Mouse (Mus musculus): ENCODE data around the gene Tfrc. TPM values are rescaled to one million over a fixed set of nuclear protein-coding genes. Genes with fewer than 3 reads are reported as not detected.
A peak's percentile ranks its signal among the peaks of the same experiment; 100 is the strongest.

Tfrc gene
- polyA plus RNA-seq, 1 experiment: 12.0 TPM

DNA sequence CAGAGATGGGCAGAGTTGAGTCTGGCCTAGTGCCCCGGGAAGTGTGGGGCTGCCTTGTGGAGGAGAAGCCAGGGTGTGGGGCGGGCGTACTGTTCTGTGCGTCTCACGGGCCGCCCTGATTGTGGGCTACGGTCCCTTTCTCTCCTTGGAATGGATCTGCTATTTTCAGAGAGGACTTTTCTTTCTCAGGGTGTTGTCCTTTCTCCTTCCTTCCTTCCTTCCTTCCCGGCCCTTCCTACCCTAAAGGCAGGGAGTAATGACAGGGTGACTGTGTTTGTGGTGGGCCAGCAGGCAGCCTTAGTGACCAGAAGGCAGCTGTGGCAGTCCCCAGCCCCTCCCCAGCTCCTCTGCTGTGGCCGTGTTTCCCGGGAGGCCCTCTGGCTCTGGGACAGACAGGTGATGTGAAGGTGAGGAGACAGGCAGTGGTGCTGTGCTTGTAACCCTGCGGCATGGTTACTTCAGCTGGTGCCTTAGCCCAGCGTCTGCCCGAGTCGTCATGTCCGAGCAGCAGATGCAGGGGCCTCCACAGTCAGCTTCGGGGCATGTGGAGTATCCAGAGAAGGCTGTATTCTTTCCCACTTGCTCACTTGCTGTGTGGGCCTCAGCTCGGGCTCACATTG, 65.5 kb downstream of the Tfrc start:
- WGBS: 82% methylated on average over 17 of the region's 17 CpGs
- peaks cover 10% of the 10 kb centered on the region for H3K4me1 ChIP-seq (ENCODE audit: control insufficient read depth, insufficient read depth, low read length)
- H3K4me3 ChIP-seq (ENCODE audit: insufficient read depth, low read depth, low read length): no peak overlapping the region
- TF ChIP-seq CTCF (conservative IDR thresholded peaks at IDR 0.05; ENCODE audit: insufficient read depth, insufficient read length, low read depth, low read length) (no peak), POLR2A (IDR thresholded peaks at IDR 0.05; ENCODE audit: low read depth, low read length) (no peak)
- no peak for DNase-seq
- H3K36me3 ChIP-seq (ENCODE audit: control insufficient read depth, insufficient read depth, low read length): no peaks in the 10 kb centered on the region
- H3K27ac ChIP-seq (ENCODE audit: insufficient read depth, low read depth, low read length): no peak overlapping the region
- H3K27me3 ChIP-seq (replicated peaks; ENCODE audit: control insufficient read depth, insufficient read depth, low read length): no peaks in the 10 kb centered on the region

DNA sequence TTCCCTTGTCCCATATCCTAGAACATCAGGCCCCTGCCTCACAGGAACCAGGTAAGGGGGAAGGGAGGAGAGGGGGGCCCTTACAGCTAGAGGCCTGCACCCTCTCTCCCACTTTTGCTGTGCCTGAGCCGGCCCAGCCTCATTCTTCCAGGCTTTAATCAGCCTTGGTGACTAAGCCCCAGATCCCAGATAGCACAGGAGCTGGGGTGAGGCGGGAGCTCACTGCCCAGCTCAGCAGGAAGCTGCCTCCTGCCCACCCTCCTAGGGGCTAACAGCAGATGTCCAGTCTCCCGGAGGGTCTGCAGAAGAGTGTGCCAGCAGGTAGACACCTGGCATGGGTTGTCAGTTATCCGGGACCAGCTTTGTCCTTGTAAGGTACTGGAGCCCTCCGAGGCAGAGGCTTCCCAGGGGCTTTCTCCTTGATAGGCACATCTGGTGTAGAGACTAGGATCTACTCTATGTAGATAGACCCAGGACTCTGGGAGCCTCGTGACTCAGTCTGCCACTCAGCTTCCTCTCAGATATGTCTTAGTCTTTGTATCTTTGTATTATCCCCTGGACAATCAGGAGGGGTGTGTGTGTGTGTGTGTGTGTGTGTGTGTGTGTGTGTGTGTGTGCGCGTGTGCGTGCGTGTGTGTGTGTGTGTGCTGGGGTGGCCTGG, 68.5 kb downstream of the Tfrc start:
- no peaks in the 10 kb centered on the region for H3K36me3 ChIP-seq (ENCODE audit: control insufficient read depth, insufficient read depth, low read length)
- DNase-seq: no peak
- no peak overlapping the region for H3K4me3 ChIP-seq (ENCODE audit: insufficient read depth, low read depth, low read length)
- no peak overlapping the region for H3K27ac ChIP-seq (ENCODE audit: insufficient read depth, low read depth, low read length)
- TF ChIP-seq CTCF (conservative IDR thresholded peaks at IDR 0.05; ENCODE audit: insufficient read depth, insufficient read length, low read depth, low read length): no peak
- no peak for TF ChIP-seq POLR2A (IDR thresholded peaks at IDR 0.05; ENCODE audit: low read depth, low read length)
- no peaks in the 10 kb centered on the region for H3K27me3 ChIP-seq (replicated peaks; ENCODE audit: control insufficient read depth, insufficient read depth, low read length)
- WGBS: 85% methylated on average over 10 of the region's 10 CpGs
- peaks cover 10% of the 10 kb centered on the region for H3K4me1 ChIP-seq (ENCODE audit: control insufficient read depth, insufficient read depth, low read length)

DNA sequence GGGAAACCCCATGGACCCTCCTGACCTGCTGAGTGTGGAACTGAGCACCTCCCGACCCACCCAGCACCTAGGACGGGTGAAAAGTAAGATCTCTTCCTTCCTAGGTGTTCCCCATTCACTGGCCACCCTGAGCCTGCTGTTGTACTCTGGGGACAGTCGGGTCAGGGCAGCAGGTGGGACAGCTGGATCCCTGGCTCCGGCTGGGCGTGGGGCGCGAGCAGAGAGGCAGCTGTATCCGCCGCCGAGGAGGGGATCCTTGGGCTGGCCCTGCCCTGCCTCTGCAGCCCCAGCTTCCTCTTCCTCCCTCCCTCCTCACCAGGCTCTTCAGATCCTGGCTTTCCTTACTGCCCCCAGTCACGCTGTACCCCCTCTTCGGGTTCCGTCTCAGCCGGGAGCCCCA, 69.2 kb downstream of the Tfrc start:
- peaks cover 4% of the 10 kb centered on the region for H3K4me1 ChIP-seq (ENCODE audit: control insufficient read depth, insufficient read depth, low read length)
- WGBS: 82% methylated on average over 14 of the region's 14 CpGs
- no peak for TF ChIP-seq CTCF (conservative IDR thresholded peaks at IDR 0.05; ENCODE audit: insufficient read depth, insufficient read length, low read depth, low read length)
- no peak for TF ChIP-seq POLR2A (IDR thresholded peaks at IDR 0.05; ENCODE audit: low read depth, low read length)
- H3K27ac ChIP-seq (ENCODE audit: insufficient read depth, low read depth, low read length): no peak overlapping the region
- no peak for DNase-seq
- H3K27me3 ChIP-seq (replicated peaks; ENCODE audit: control insufficient read depth, insufficient read depth, low read length): no peaks in the 10 kb centered on the region
- H3K36me3 ChIP-seq (ENCODE audit: control insufficient read depth, insufficient read depth, low read length): no peaks in the 10 kb centered on the region
- no peak overlapping the region for H3K4me3 ChIP-seq (ENCODE audit: insufficient read depth, low read depth, low read length)

DNA sequence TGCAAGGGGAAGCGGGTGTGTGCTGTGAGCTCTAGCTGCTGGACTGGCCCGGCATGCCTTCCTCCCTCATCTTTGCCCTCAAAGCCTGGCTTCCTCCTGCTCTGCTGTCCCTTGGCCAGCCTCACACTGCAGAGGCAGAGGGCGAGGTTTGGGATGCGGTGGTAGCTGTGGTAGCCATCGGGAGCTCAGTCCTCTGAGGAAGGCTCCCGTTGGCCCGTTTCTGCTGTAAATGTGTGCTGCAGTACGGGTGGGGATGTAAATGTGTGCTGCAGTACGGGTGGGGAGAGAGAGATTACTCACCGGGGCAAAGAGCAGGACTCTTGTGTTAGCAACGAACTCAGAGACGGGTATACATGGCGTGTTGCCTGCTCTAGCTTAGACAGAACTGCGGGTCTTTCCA, 70.1 kb downstream of the Tfrc start:
- no peaks in the 10 kb centered on the region for H3K4me1 ChIP-seq (ENCODE audit: control insufficient read depth, insufficient read depth, low read length)
- DNase-seq: no peak
- H3K27ac ChIP-seq (ENCODE audit: insufficient read depth, low read depth, low read length): no peak overlapping the region
- 77% methylated on average over 14 of the region's 14 CpGs for WGBS
- no peaks in the 10 kb centered on the region for H3K36me3 ChIP-seq (ENCODE audit: control insufficient read depth, insufficient read depth, low read length)
- no peak for TF ChIP-seq POLR2A (IDR thresholded peaks at IDR 0.05; ENCODE audit: low read depth, low read length)
- no peak overlapping the region for H3K4me3 ChIP-seq (ENCODE audit: insufficient read depth, low read depth, low read length)
- H3K27me3 ChIP-seq (replicated peaks; ENCODE audit: control insufficient read depth, insufficient read depth, low read length): no peaks in the 10 kb centered on the region

DNA sequence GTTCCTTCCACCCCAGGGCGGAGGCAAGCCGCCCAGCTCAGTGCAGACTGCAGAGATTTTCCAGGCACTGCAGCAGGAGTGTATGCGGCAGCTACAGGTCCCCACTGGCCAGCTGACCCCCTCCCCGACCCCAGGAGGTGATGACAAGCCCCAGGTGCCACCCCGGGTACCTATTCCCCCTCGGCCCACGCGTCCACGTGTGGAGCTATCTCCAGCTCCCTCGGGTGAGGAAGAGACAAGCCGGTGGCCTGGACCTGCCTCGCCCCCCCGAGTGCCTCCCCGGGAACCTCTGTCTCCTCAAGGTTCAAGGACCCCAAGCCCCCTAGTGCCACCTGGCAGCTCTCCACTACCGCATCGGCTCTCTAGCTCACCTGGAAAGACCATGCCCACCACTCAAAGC, 71.3 kb downstream of the Tfrc start:
- no peaks in the 10 kb centered on the region for H3K36me3 ChIP-seq (ENCODE audit: control insufficient read depth, insufficient read depth, low read length)
- 92% methylated on average over 16 of the region's 16 CpGs for WGBS
- no peak for DNase-seq
- H3K4me3 ChIP-seq (ENCODE audit: insufficient read depth, low read depth, low read length): no peak overlapping the region
- H3K27ac ChIP-seq (ENCODE audit: insufficient read depth, low read depth, low read length): no peak overlapping the region
- H3K27me3 ChIP-seq (replicated peaks; ENCODE audit: control insufficient read depth, insufficient read depth, low read length): no peaks in the 10 kb centered on the region
- H3K4me1 ChIP-seq (ENCODE audit: control insufficient read depth, insufficient read depth, low read length): no peaks in the 10 kb centered on the region
- TF ChIP-seq POLR2A (IDR thresholded peaks at IDR 0.05; ENCODE audit: low read depth, low read length) (no peak), CTCF (conservative IDR thresholded peaks at IDR 0.05; ENCODE audit: insufficient read depth, insufficient read length, low read depth, low read length) (no peak)

DNA sequence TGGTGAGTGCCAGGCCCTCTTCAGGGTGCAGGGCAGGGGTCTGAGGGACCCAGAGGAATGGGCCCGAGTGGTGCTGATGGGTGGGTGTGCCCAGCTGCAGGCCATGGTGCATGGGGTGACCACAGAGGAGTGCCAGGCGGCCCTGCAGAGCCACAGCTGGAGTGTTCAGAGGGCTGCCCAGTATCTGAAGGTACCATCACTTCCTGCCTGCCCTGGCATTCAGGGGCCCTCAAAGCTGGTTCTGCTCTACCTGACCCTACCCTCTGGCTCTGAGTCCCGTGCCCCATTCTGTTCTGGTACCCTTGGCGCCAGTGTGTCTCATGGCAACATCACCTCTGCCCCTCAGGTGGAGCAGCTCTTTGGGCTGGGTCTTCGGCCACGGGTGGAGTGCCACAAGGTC, 72.1 kb downstream of the Tfrc start:
- no peaks in the 10 kb centered on the region for H3K27me3 ChIP-seq (replicated peaks; ENCODE audit: control insufficient read depth, insufficient read depth, low read length)
- H3K36me3 ChIP-seq (ENCODE audit: control insufficient read depth, insufficient read depth, low read length): no peaks in the 10 kb centered on the region
- no peak overlapping the region for H3K27ac ChIP-seq (ENCODE audit: insufficient read depth, low read depth, low read length)
- no peak for DNase-seq
- no peaks in the 10 kb centered on the region for H3K4me1 ChIP-seq (ENCODE audit: control insufficient read depth, insufficient read depth, low read length)
- TF ChIP-seq CTCF (conservative IDR thresholded peaks at IDR 0.05; ENCODE audit: insufficient read depth, insufficient read length, low read depth, low read length): no peak
- no peak for TF ChIP-seq POLR2A (IDR thresholded peaks at IDR 0.05; ENCODE audit: low read depth, low read length)
- WGBS: 90% methylated on average over 6 of the region's 6 CpGs
- H3K4me3 ChIP-seq (ENCODE audit: insufficient read depth, low read depth, low read length): no peak overlapping the region

DNA sequence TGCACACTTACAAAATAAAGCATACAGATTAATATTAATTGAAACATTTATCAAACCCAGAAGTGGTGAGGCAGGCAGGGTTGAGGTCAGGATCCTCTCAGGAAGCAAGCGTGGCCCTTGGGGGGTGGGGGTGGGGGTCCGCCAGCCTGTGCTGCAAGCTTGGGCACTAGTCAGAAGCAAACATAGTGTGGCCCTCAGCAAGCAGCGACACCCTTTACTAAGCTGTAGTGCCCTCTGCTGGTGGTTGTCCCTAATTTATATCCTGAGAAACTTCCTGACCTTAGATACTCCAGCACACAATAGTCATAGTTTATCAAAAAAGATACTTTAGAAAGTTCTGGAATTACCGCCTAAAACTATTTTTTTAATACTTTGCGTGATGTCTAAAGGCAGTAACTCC, 73.5 kb downstream of the Tfrc start:
- Histone ChIP-seq H3K27ac (ENCODE audit: insufficient read depth, low read depth, low read length) (no peak overlapping the region), H3K4me3 (ENCODE audit: insufficient read depth, low read depth, low read length) (no peak overlapping the region), H3K27me3 (replicated peaks; ENCODE audit: control insufficient read depth, insufficient read depth, low read length) (no peaks in the 10 kb centered on the region), H3K4me1 (ENCODE audit: control insufficient read depth, insufficient read depth, low read length) (no peaks in the 10 kb centered on the region), H3K36me3 (ENCODE audit: control insufficient read depth, insufficient read depth, low read length) (no peaks in the 10 kb centered on the region)
- TF ChIP-seq POLR2A (IDR thresholded peaks at IDR 0.05; ENCODE audit: low read depth, low read length): no peak
- peak; percentile 79 for TF ChIP-seq CTCF (conservative IDR thresholded peaks at IDR 0.05; ENCODE audit: insufficient read depth, insufficient read length, low read depth, low read length)
- peak; percentile 88 for DNase-seq
- 21% methylated on average over 5 of the region's 5 CpGs for WGBS

Other genes starting within 250 kb of the Tfrc start
- gene Tm4sf19, start 208.4 kb upstream of the Tfrc start, polyA plus RNA-seq (2012; rRNA removed): 0.07 and 0.08 TPM in 2 replicates
- 11.1 and 12.0 TPM in 2 replicates for gene Tctex1d2, start 189.2 kb upstream of the Tfrc start, polyA plus RNA-seq (2012; rRNA removed)
- 42.9 and 43.8 TPM in 2 replicates for gene Pcyt1a, start 178.0 kb upstream of the Tfrc start, polyA plus RNA-seq (2012; rRNA removed)
- gene Slc51a, start 121.0 kb upstream of the Tfrc start, polyA plus RNA-seq (2012; rRNA removed): 92.3 and 97.3 TPM in 2 replicates
- 0.11 TPM in 1 of 2 replicates, not detected in the other for gene Zdhhc19, start 112.7 kb upstream of the Tfrc start, polyA plus RNA-seq (2012; rRNA removed)
- 35.8 and 40.8 TPM in 2 replicates for gene Tnk2, start 35.0 kb downstream of the Tfrc start, polyA plus RNA-seq (2012; rRNA removed)
- 0.16 and 0.41 TPM in 2 replicates for gene Muc4, start 127.0 kb downstream of the Tfrc start, polyA plus RNA-seq (2012; rRNA removed)
- gene Muc20, start 188.5 kb downstream of the Tfrc start, polyA plus RNA-seq (2012; rRNA removed): 39.2 and 41.8 TPM in 2 replicates
- gene Smbd1, start 201.6 kb downstream of the Tfrc start, polyA plus RNA-seq (2012; rRNA removed): not detected in 2 replicates

All from kidney, adult 2 months (tissue).